Mouse (Mus musculus): Measurements from ENCODE around the gene Aff1.

GRCm38 (mm10) chr5:103779836-103780235 is 87.7 kb downstream of the Aff1 start:
- TF ChIP-seq POLR2A (IDR thresholded peaks at IDR 0.05; ENCODE audit: low read depth, low read length): no peak
- no peak for TF ChIP-seq CTCF (conservative IDR thresholded peaks at IDR 0.05; ENCODE audit: insufficient read depth, insufficient read length, low read depth, low read length)

Measured in kidney, adult 2 months (tissue).